Mouse (Mus musculus) C2C12 (cell line): ENCODE measurements around the gene Rrbp1. TPM values are rescaled to one million over a fixed set of nuclear protein-coding genes. Genes with fewer than 3 reads are reported as not detected.
A peak's percentile ranks its signal among the peaks of the same experiment; 100 is the strongest.

Experiments used
- H3K27me3 ChIP-seq: one replicate; pipeline ENCODE4 v1.6.1; 2011; ENCODE audit not compliant: control insufficient read depth, insufficient read depth, insufficient read length
- H3K36me3 ChIP-seq: one replicate; pipeline ENCODE4 v1.6.1; 2011; ENCODE audit not compliant: control insufficient read depth, insufficient read depth
- H3K4me3 ChIP-seq: one replicate; pipeline ENCODE4 v1.5.1; 2011; ENCODE audit warnings: mild to moderate bottlenecking, control low read depth; ENCODE audit not compliant: poor library complexity, insufficient read depth, severe bottlenecking
- H3K79me2 ChIP-seq: one replicate; pipeline ENCODE4 v1.6.1; 2011; ENCODE audit not compliant: control insufficient read depth, insufficient read depth
- H3K79me3 ChIP-seq: one replicate; pipeline ENCODE4 v1.6.1; 2011; ENCODE audit warnings: low read depth, control low read depth
- H3ac ChIP-seq: one replicate; pipeline ENCODE3; 2011; ENCODE audit warnings: low read depth; ENCODE audit not compliant: control insufficient read depth, insufficient read length
- CEBPB ChIP-seq: IDR thresholded peaks from one replicate; pipeline ENCODE4 v1.6.1; 2011; ENCODE audit warnings: low read depth, mild to moderate bottlenecking, control low read depth, moderate library complexity
- CTCF ChIP-seq: IDR thresholded peaks from one replicate; pipeline ENCODE4 v1.5.1; 2011; ENCODE audit not compliant: control insufficient read depth, insufficient read depth, insufficient read length
- FOSL1 ChIP-seq: IDR thresholded peaks from one replicate; pipeline ENCODE4 v1.8.0; 2011; ENCODE audit warnings: mild to moderate bottlenecking, low read length; ENCODE audit not compliant: poor library complexity, insufficient read depth, severe bottlenecking
- MAX ChIP-seq: IDR thresholded peaks from one replicate; pipeline ENCODE4 v1.6.1; 2011; ENCODE audit warnings: mild to moderate bottlenecking, control low read depth
- MYOD1 ChIP-seq: IDR thresholded peaks from one replicate; pipeline ENCODE4 v1.6.1; 2011; ENCODE audit warnings: low read depth; ENCODE audit not compliant: control insufficient read depth, insufficient read length
- MYOG ChIP-seq: IDR thresholded peaks from one replicate; pipeline ENCODE4 v1.6.1; 2011; ENCODE audit not compliant: control insufficient read depth, insufficient read length; ENCODE audit errors: extremely low read depth
- USF1 ChIP-seq: IDR thresholded peaks from one replicate; pipeline ENCODE4 v1.6.1; 2011; ENCODE audit warnings: low read depth, mild to moderate bottlenecking, control low read depth, moderate library complexity
- polyA plus RNA-seq: library from polyadenylated mRNA; unstranded; fragments of >200 nt; fragmentation: generic; extraction: Trizol; gene quantifications from one replicate; pipeline ENCODE4 v1.2.1, GENCODE M21; 2012; ENCODE audit warnings: missing spikeins

Rrbp1 gene
- polyA plus RNA-seq, 1 experiment, result 121 TPM

GRCm38 (mm10) chr2:144009551-144010281 is 1.3 kb downstream of the Rrbp1 start:
- H3K4me3 ChIP-seq, result peak overlapping the region; percentile 74
- TF ChIP-seq MYOG (no peak), USF1 (peak; percentile 5), MYOD1 (no peak), MAX (peak; percentile 30), FOSL1 (no peak), CEBPB (peak; percentile 21)
- H3K79me3 ChIP-seq, result peaks cover 53% of the 10 kb centered on the region
- H3ac ChIP-seq, result peak overlapping the region; percentile 68
- peaks cover 27% of the 10 kb centered on the region for H3K36me3 ChIP-seq
- no peaks in the 10 kb centered on the region for H3K27me3 ChIP-seq
- H3K79me2 ChIP-seq, result peaks cover 62% of the 10 kb centered on the region

GRCm38 (mm10) chr2:144009081-144009480 is 2.0 kb downstream of the Rrbp1 start:
- H3K27me3 ChIP-seq, result no peaks in the 10 kb centered on the region
- H3ac ChIP-seq, result no peak overlapping the region
- H3K79me3 ChIP-seq, result peaks cover 60% of the 10 kb centered on the region
- no peak overlapping the region for H3K4me3 ChIP-seq
- peaks cover 68% of the 10 kb centered on the region for H3K79me2 ChIP-seq
- no peak for TF ChIP-seq CTCF
- TF ChIP-seq USF1, result no peak
- TF ChIP-seq MYOG, result no peak
- peaks cover 27% of the 10 kb centered on the region for H3K36me3 ChIP-seq

GRCm38 (mm10) chr2:144007211-144007610 is 3.9 kb downstream of the Rrbp1 start:
- Histone ChIP-seq H3K27me3 (no peaks in the 10 kb centered on the region), H3K4me3 (no peak overlapping the region), H3K79me3 (peaks cover 78% of the 10 kb centered on the region), H3K79me2 (peaks cover 87% of the 10 kb centered on the region), H3K36me3 (peaks cover 40% of the 10 kb centered on the region), H3ac (no peak overlapping the region)
- TF ChIP-seq MYOD1, result no peak

GRCm38 (mm10) chr2:144006686-144007085 is 4.4 kb downstream of the Rrbp1 start:
- H3ac ChIP-seq, result no peak overlapping the region
- peaks cover 84% of the 10 kb centered on the region for H3K79me3 ChIP-seq
- H3K36me3 ChIP-seq, result peaks cover 46% of the 10 kb centered on the region
- no peak for TF ChIP-seq MAX
- TF ChIP-seq MYOG, result no peak
- no peak for TF ChIP-seq USF1
- TF ChIP-seq CTCF, result no peak
- no peak for TF ChIP-seq MYOD1
- TF ChIP-seq FOSL1, result no peak
- TF ChIP-seq CEBPB, result no peak
- H3K79me2 ChIP-seq, result peaks cover 92% of the 10 kb centered on the region
- no peak overlapping the region for H3K4me3 ChIP-seq
- H3K27me3 ChIP-seq, result no peaks in the 10 kb centered on the region

- H3K36me3 ChIP-seq, result peaks cover 49% of the 10 kb centered on the region
- H3K27me3 ChIP-seq, result no peaks in the 10 kb centered on the region
- TF ChIP-seq FOSL1 (no peak), MAX (no peak), MYOD1 (no peak), MYOG (no peak), CEBPB (no peak), CTCF (no peak), USF1 (no peak)
- H3K79me3 ChIP-seq, result peaks cover 96% of the 10 kb centered on the region
- H3K4me3 ChIP-seq, result no peak overlapping the region
- no peak overlapping the region for H3ac ChIP-seq
- peaks cover 100% of the 10 kb centered on the region for H3K79me2 ChIP-seq
Measured at GRCm38 (mm10) chr2:144005166-144005955, 5.7 kb downstream of the Rrbp1 start.

- H3K79me3 ChIP-seq, result peaks cover 99% of the 10 kb centered on the region
- peaks cover 100% of the 10 kb centered on the region for H3K79me2 ChIP-seq
- peaks cover 43% of the 10 kb centered on the region for H3K36me3 ChIP-seq
- H3K27me3 ChIP-seq, result no peaks in the 10 kb centered on the region
- no peak overlapping the region for H3ac ChIP-seq
- H3K4me3 ChIP-seq, result no peak overlapping the region
- no peak for TF ChIP-seq CTCF
- peak; percentile 30 for TF ChIP-seq USF1
Measured at GRCm38 (mm10) chr2:144003544-144003943, 7.5 kb downstream of the Rrbp1 start.
